Comparison of ENCODE assay signal across 10 mouse cellular contexts in genomic region chr4:85250271-85250670, GRCm38 (mm10). TPM values are rescaled to one million over a fixed set of nuclear protein-coding genes. Genes with fewer than 3 reads are reported as not detected.
DNase-seq lines count a peak whose midpoint lies in the region; ATAC-seq and TF ChIP-seq lines count a peak whose summit lies in the region.
"Had no signal": no experiment of that assay in that cellular context is flagged by ENCODE, and none has a peak within 500 bp of the region (broad histone marks: within the 10 kb centered on the region; RNA-seq: fewer than 3 reads in every experiment).

No protein-coding gene starts in this region.

- WGBS in forebrain, embryonic 11.5 days = 21% methylated on average over 2 of the region's 2 CpGs
- 25% methylated on average over 2 of the region's 2 CpGs for WGBS in forebrain, embryonic 10.5 days
- WGBS in lung, embryonic 14.5 days = 35% methylated on average over 2 of the region's 2 CpGs
- WGBS in forebrain, embryonic 13.5 days = 4% methylated on average over 2 of the region's 2 CpGs
- 7% methylated on average over 2 of the region's 2 CpGs for WGBS in midbrain, embryonic 15.5 days

- H3K4me1 ChIP-seq in forebrain, embryonic 11.5 days (replicated peaks; ENCODE audit: control insufficient read depth, insufficient read depth, low read length) = 0 out of 2 replicates have a peak, but pooled peaks cover 3% of the 10 kb centered on the region
- peaks cover 21% of the 10 kb centered on the region for H3K4me1 ChIP-seq in forebrain, embryonic 10.5 days
- 0 out of 2 replicates have a peak, but pooled peaks cover 6% of the 10 kb centered on the region for H3K4me1 ChIP-seq in lung, embryonic 14.5 days (ENCODE audit: insufficient read depth)
- H3K4me1 ChIP-seq in forebrain, embryonic 13.5 days = peaks cover 21% of the 10 kb centered on the region
- peaks cover 8% of the 10 kb centered on the region; the same call in 1 of the 2 replicates for H3K4me1 ChIP-seq in midbrain, embryonic 15.5 days

- H3K36me3 ChIP-seq in forebrain, embryonic 11.5 days (ENCODE audit: control insufficient read depth, insufficient read depth, low read length) = no peaks in the 10 kb centered on the region
- no peaks in the 10 kb centered on the region for H3K36me3 ChIP-seq in forebrain, embryonic 10.5 days (replicated peaks)
- H3K36me3 ChIP-seq in lung, embryonic 14.5 days (ENCODE audit: insufficient read depth) = no peaks in the 10 kb centered on the region
- H3K36me3 ChIP-seq in forebrain, embryonic 13.5 days (ENCODE audit: poor library complexity, severe bottlenecking) = no peaks in the 10 kb centered on the region
- no peaks in the 10 kb centered on the region for H3K36me3 ChIP-seq in midbrain, embryonic 15.5 days (replicated peaks)

- H3K9me3 ChIP-seq in forebrain, embryonic 11.5 days (ENCODE audit: control insufficient read depth, low read length) = no peaks in the 10 kb centered on the region
- H3K9me3 ChIP-seq in forebrain, embryonic 10.5 days = no peaks in the 10 kb centered on the region
- H3K9me3 ChIP-seq in lung, embryonic 14.5 days (ENCODE audit: low read depth, low read length) = no peaks in the 10 kb centered on the region
- no peaks in the 10 kb centered on the region for H3K9me3 ChIP-seq in forebrain, embryonic 13.5 days (replicated peaks)
- no peaks in the 10 kb centered on the region for H3K9me3 ChIP-seq in midbrain, embryonic 15.5 days

- no peak overlapping the region for H3K9ac ChIP-seq in forebrain, embryonic 11.5 days (ENCODE audit: low read length)
- H3K9ac ChIP-seq in lung, embryonic 14.5 days = no peak overlapping the region
- no peak overlapping the region for H3K9ac ChIP-seq in forebrain, embryonic 13.5 days
- H3K9ac ChIP-seq in midbrain, embryonic 15.5 days = no peak overlapping the region

- H3K27ac ChIP-seq in forebrain, embryonic 11.5 days (ENCODE audit: low read depth, low read length) = no peak overlapping the region
- H3K27ac ChIP-seq in forebrain, embryonic 10.5 days = no peak overlapping the region
- H3K27ac ChIP-seq in lung, embryonic 14.5 days (ENCODE audit: low read depth) = no peak overlapping the region
- no peak overlapping the region for H3K27ac ChIP-seq in forebrain, embryonic 13.5 days
- H3K27ac ChIP-seq in midbrain, embryonic 15.5 days = no peak overlapping the region

- no peak for TF ChIP-seq CTCF in lung, embryonic 14.5 days (IDR thresholded peaks at IDR 0.05; ENCODE audit: low read depth)

- no peaks in the 10 kb centered on the region; the same call in 1 of the 2 replicates for H3K27me3 ChIP-seq in forebrain, embryonic 11.5 days (ENCODE audit: control insufficient read depth, insufficient read depth, low read length)
- peaks cover 16% of the 10 kb centered on the region; the same call in 1 of the 2 replicates for H3K27me3 ChIP-seq in forebrain, embryonic 10.5 days (ENCODE audit: poor library complexity, severe bottlenecking)
- H3K27me3 ChIP-seq in lung, embryonic 14.5 days (ENCODE audit: insufficient read depth, low read length) = no peaks in the 10 kb centered on the region
- peaks cover 53% of the 10 kb centered on the region for H3K27me3 ChIP-seq in forebrain, embryonic 13.5 days
- no peaks in the 10 kb centered on the region for H3K27me3 ChIP-seq in midbrain, embryonic 15.5 days (replicated peaks)

- H3K4me2 ChIP-seq in forebrain, embryonic 11.5 days (ENCODE audit: low read depth, low read length, severe bottlenecking) = no peak overlapping the region
- no peak overlapping the region for H3K4me2 ChIP-seq in lung, embryonic 14.5 days
- H3K4me2 ChIP-seq in forebrain, embryonic 13.5 days = no peak overlapping the region
- H3K4me2 ChIP-seq in midbrain, embryonic 15.5 days = no peak overlapping the region

- H3K4me3 ChIP-seq in forebrain, embryonic 11.5 days (ENCODE audit: low read depth, low read length) = no peak overlapping the region
- no peak overlapping the region for H3K4me3 ChIP-seq in forebrain, embryonic 10.5 days
- H3K4me3 ChIP-seq in lung, embryonic 14.5 days (ENCODE audit: low read depth, low read length) = no peak overlapping the region
- H3K4me3 ChIP-seq in forebrain, embryonic 13.5 days = no peak overlapping the region
- H3K4me3 ChIP-seq in midbrain, embryonic 15.5 days = no peak overlapping the region

- peak; percentile 72 for DNase-seq in forebrain, embryonic 11.5 days (ENCODE audit: low spot score)
- DNase-seq in forebrain, embryonic 10.5 days (ENCODE audit: extremely low spot score, low spot score) = no peak
- peak; percentile 67 for DNase-seq in lung, embryonic 14.5 days
- DNase-seq in lung, postnatal 10 days = no peak
- DNase-seq in thymus, adult 18-20 months = no peak
- no peak for DNase-seq in urinary bladder, adult 2 months (ENCODE audit: low spot score)
- DNase-seq: lung, adult 18-20 months; right cerebral cortex, postnatal 4 days had no signal

- ATAC-seq in forebrain, embryonic 11.5 days (replicated peaks; ENCODE audit: low FRiP score) = peak; percentile 80
- ATAC-seq in lung, embryonic 14.5 days (ENCODE audit: insufficient read depth) = no peak
- ATAC-seq in forebrain, embryonic 13.5 days = peak; percentile 80
- ATAC-seq in midbrain, embryonic 15.5 days (replicated peaks) = peak; percentile 76; the same call in 1 of the 2 replicates

RNA-seq across cellular contexts. Expression of gene Sh3gl2, which starts 45.3 kb away (rescaled TPM):
- polyA plus RNA-seq in forebrain, embryonic 11.5 days (2014; fragmentation: Nextera tagmentation; extraction: Ambion mirVana) = 8.3 and 9.0 TPM in 2 replicates
- polyA plus RNA-seq in forebrain, embryonic 10.5 days (2016; fragmentation: Nextera tagmentation; extraction: Ambion mirVana) = 2.0 and 2.6 TPM in 2 replicates
- 6.1 and 7.1 TPM in 2 replicates for polyA plus RNA-seq in lung, embryonic 14.5 days (2014; fragmentation: Nextera tagmentation; extraction: Ambion mirVana)
- polyA plus RNA-seq in forebrain, embryonic 13.5 days (2015; fragmentation: Nextera tagmentation; extraction: Ambion mirVana) = 30.4 and 30.9 TPM in 2 replicates
- 85.8 and 86.1 TPM in 2 replicates for polyA plus RNA-seq in midbrain, embryonic 15.5 days (2015; fragmentation: Nextera tagmentation; extraction: Ambion mirVana)
- polyA plus RNA-seq in urinary bladder, adult 2 months (2012; rRNA removed) = 150 and 151 TPM in 2 replicates

Comparison
In these comparisons a context has a peak if more than half of its experiments do, and no peak if none do; other contexts are left out.
1. DNase-seq: peak in forebrain, embryonic 11.5 days (single experiment) and lung, embryonic 14.5 days (single experiment); none in forebrain, embryonic 10.5 days (single experiment), lung, postnatal 10 days (single experiment), thymus, adult 18-20 months (0 of 2) and urinary bladder, adult 2 months (single experiment).